Mouse (Mus musculus) bone marrow, adult 2 months (tissue): ENCODE results near the gene Slc48a1.

Source experiments
- CTCF ChIP-seq: fragments of 200-500 bp; IDR thresholded peaks from 2 replicates; pipeline ENCODE4 v1.5.1; 2011; ENCODE audit warnings: low read length, control low read depth; ENCODE audit not compliant: control insufficient read depth, insufficient read depth
- POLR2A ChIP-seq: fragments of 200-500 bp; IDR thresholded peaks from 2 replicates; pipeline ENCODE4 v1.6.1; 2011; ENCODE audit warnings: low read depth, mild to moderate bottlenecking, control low read depth, low read length, borderline replicate concordance; ENCODE audit not compliant: control insufficient read depth

GRCm38 (mm10) chr15:97813452-97814204 lies 35.3 kb downstream of the Slc48a1 start:
- TF ChIP-seq CTCF, result no peak
- TF ChIP-seq POLR2A, result no peak
